Mouse (Mus musculus): ENCODE data around the gene Kif6. TPM values are rescaled to one million over a fixed set of nuclear protein-coding genes. Genes with fewer than 3 reads are reported as not detected.

The Kif6 gene
- 11.8 TPM for polyA plus RNA-seq (2014; fragmentation: Illumina TruSeq; extraction: RNeasy Lipid Tissue Mini Kit (QIAGEN cat#74804); ENCODE audit: low read depth, low replicate concordance)

GRCm38 (mm10) chr17:49614577-49615235 is at the start of gene Kif6:
TSS of gene Kif6 (plus strand) at chr17:49615136.

Other genes with a start within 250 kb of the Kif6 start
- 0.48 TPM for gene Mocs1, start 186.8 kb upstream of the Kif6 start, polyA plus RNA-seq (2014; fragmentation: Illumina TruSeq; extraction: RNeasy Lipid Tissue Mini Kit (QIAGEN cat#74804); ENCODE audit: low read depth, low replicate concordance)
- gene Daam2, start 50.8 kb upstream of the Kif6 start, polyA plus RNA-seq (2014; fragmentation: Illumina TruSeq; extraction: RNeasy Lipid Tissue Mini Kit (QIAGEN cat#74804); ENCODE audit: low read depth, low replicate concordance) = 15.4 TPM